Mouse (Mus musculus) hindbrain, embryonic 11.5 days (tissue): ENCODE data around the gene Nucb1. TPM values are rescaled to one million over a fixed set of nuclear protein-coding genes. Genes with fewer than 3 reads are reported as not detected.
"Not testable (repeated sequence)": the region's sequence is repeated elsewhere in the genome, so short reads cannot be mapped to it uniquely, and the experiment has no call there.

Experiments
- ATAC-seq: fragments of 200-750 bp; cut with Nextera tagmentation; 2 replicates; pipeline ENCODE4 v1.8.0; 2017; ENCODE audit warnings: mild to moderate bottlenecking, moderate TSS enrichment, moderate library complexity; ENCODE audit not compliant: low FRiP score
- DNase-seq: peaks from one replicate; pipeline ENCODE4 v3.0.0-alpha.2; 2015; ENCODE audit warnings: low spot score
- H3K27ac ChIP-seq: fragments of 300-500 bp; sonication (generic); 2 replicates; pipeline ENCODE4 v1.5.1; 2014; ENCODE audit warnings: mild to moderate bottlenecking, low read depth, low read length
- H3K27me3 ChIP-seq: fragments of 300-500 bp; sonication (generic); 2 replicates; pipeline ENCODE4 v1.6.1; 2014; ENCODE audit warnings: mild to moderate bottlenecking, low read length, moderate library complexity, mixed read lengths; ENCODE audit not compliant: control insufficient read depth, insufficient read depth
- H3K36me3 ChIP-seq: fragments of 300-500 bp; sonication (generic); 2 replicates; pipeline ENCODE4 v1.6.1; 2014; ENCODE audit warnings: mild to moderate bottlenecking, low read length, moderate library complexity, mixed read lengths; ENCODE audit not compliant: control insufficient read depth, insufficient read depth
- H3K4me1 ChIP-seq: fragments of 300-500 bp; sonication (generic); replicated peaks from 2 replicates; pipeline ENCODE4 v1.6.1; 2014; ENCODE audit warnings: low read length, mixed read lengths; ENCODE audit not compliant: control insufficient read depth, insufficient read depth
- H3K4me2 ChIP-seq: fragments of 300-500 bp; sonication (generic); replicated peaks from 2 replicates; pipeline ENCODE4 v1.6.1; 2014; ENCODE audit warnings: mild to moderate bottlenecking, low read depth, low read length
- H3K4me3 ChIP-seq: fragments of 300-500 bp; sonication (generic); 2 replicates; pipeline ENCODE4 v1.5.1; 2014; ENCODE audit warnings: low read depth, low read length
- H3K9ac ChIP-seq: fragments of 300-500 bp; sonication (generic); 2 replicates; pipeline ENCODE4 v1.6.1; 2014; ENCODE audit warnings: low read depth, low read length
- H3K9me3 ChIP-seq: fragments of 300-500 bp; sonication (generic); 2 replicates; pipeline ENCODE4 v1.6.1; 2016; ENCODE audit warnings: low read length; ENCODE audit not compliant: control insufficient read depth
- WGBS: fragments of 180-500 bp; shearing (Covaris S2); extraction: QIAGEN DNeasy Blood & Tissue Kit; methylation state at CpG from one replicate; pipeline ENCODE4 v1.1.7; 2014; 5-methylcytosine and 5-hydroxymethylcytosine counted together
- polyA plus RNA-seq: library from polyadenylated mRNA; unstranded; fragments of >200 nt; fragmentation: Nextera tagmentation; extraction: Ambion mirVana; gene quantifications from 2 replicates; pipeline ENCODE4 v1.2.1, GENCODE M21; 2014

The Nucb1 gene
- polyA plus RNA-seq, 1 experiment from 2014 or later, result 92.7 TPM

- not testable (repeated sequence) for H3K27ac ChIP-seq, H3K9me3 ChIP-seq, H3K4me2 ChIP-seq, H3K4me3 ChIP-seq, H3K4me1 ChIP-seq, H3K36me3 ChIP-seq, H3K27me3 ChIP-seq, H3K9ac ChIP-seq, ATAC-seq, DNase-seq
- 76% methylated on average over 3 of the region's 4 CpGs for WGBS
These were observed 29.9 kb downstream of the Nucb1 start for GRCm38 (mm10) chr7:45480310-45480709.

- no peak for DNase-seq
- Histone ChIP-seq H3K27me3 (no peaks in the 10 kb centered on the region), H3K27ac (no peak overlapping the region), H3K4me1 (no peaks in the 10 kb centered on the region), H3K9me3 (no peaks in the 10 kb centered on the region), H3K4me3 (no peak overlapping the region), H3K4me2 (no peak overlapping the region), H3K9ac (no peak overlapping the region), H3K36me3 (no peaks in the 10 kb centered on the region)
- no peak for ATAC-seq
- WGBS, result 97% methylated on average over 7 of the region's 7 CpGs
These were observed 31.4 kb downstream of the Nucb1 start for GRCm38 (mm10) chr7:45478774-45479173.

- Histone ChIP-seq H3K27ac (no peak overlapping the region), H3K9me3 (no peaks in the 10 kb centered on the region), H3K4me3 (no peak overlapping the region), H3K4me1 (no peaks in the 10 kb centered on the region), H3K27me3 (no peaks in the 10 kb centered on the region), H3K4me2 (no peak overlapping the region), H3K9ac (no peak overlapping the region), H3K36me3 (no peaks in the 10 kb centered on the region)
- ATAC-seq (no peak), DNase-seq (peak; percentile 69)
- WGBS, result 19% methylated on average over 3 of the region's 3 CpGs
These were observed 33.2 kb downstream of the Nucb1 start for GRCm38 (mm10) chr7:45477003-45477402.

- H3K9me3 ChIP-seq, result no peaks in the 10 kb centered on the region
- ATAC-seq (no peak), DNase-seq (no peak)
- H3K36me3 ChIP-seq, result no peaks in the 10 kb centered on the region
- H3K27ac ChIP-seq, result no peak overlapping the region
- no peak overlapping the region for H3K4me2 ChIP-seq
- no peak overlapping the region for H3K4me3 ChIP-seq
- H3K4me1 ChIP-seq, result no peaks in the 10 kb centered on the region
- H3K9ac ChIP-seq, result no peak overlapping the region
- H3K27me3 ChIP-seq, result no peaks in the 10 kb centered on the region
- WGBS, result 68% methylated on average over 1 of the region's 1 CpGs
These were observed 33.8 kb downstream of the Nucb1 start for GRCm38 (mm10) chr7:45476453-45476852.

GRCm38 (mm10) chr7:45475291-45475969 is 34.8 kb downstream of the Nucb1 start:
- H3K4me2 ChIP-seq, result no peak overlapping the region
- DNase-seq, result no peak
- no peak overlapping the region for H3K4me3 ChIP-seq
- H3K4me1 ChIP-seq, result no peaks in the 10 kb centered on the region
- no peaks in the 10 kb centered on the region for H3K27me3 ChIP-seq
- H3K27ac ChIP-seq, result no peak overlapping the region
- H3K9ac ChIP-seq, result no peak overlapping the region
- H3K36me3 ChIP-seq, result no peaks in the 10 kb centered on the region
- WGBS, result 72% methylated on average over 16 of the region's 16 CpGs
- no peak for ATAC-seq
- no peaks in the 10 kb centered on the region for H3K9me3 ChIP-seq

- Histone ChIP-seq H3K4me3 (no peak overlapping the region), H3K9me3 (no peaks in the 10 kb centered on the region), H3K4me2 (no peak overlapping the region), H3K27ac (no peak overlapping the region), H3K4me1 (no peaks in the 10 kb centered on the region), H3K36me3 (no peaks in the 10 kb centered on the region), H3K27me3 (no peaks in the 10 kb centered on the region), H3K9ac (no peak overlapping the region)
- ATAC-seq, result no peak
- peak; percentile 83 for DNase-seq
- WGBS, result 10% methylated on average over 3 of the region's 3 CpGs
These were observed 39.3 kb downstream of the Nucb1 start for GRCm38 (mm10) chr7:45470869-45471268.

- Histone ChIP-seq H3K9ac (peak overlapping the region; percentile 45), H3K4me2 (peak overlapping the region; percentile 88), H3K36me3 (peaks cover 9% of the 10 kb centered on the region; the same call in 1 of the 2 replicates), H3K4me3 (peak overlapping the region; percentile 84), H3K27ac (no peak overlapping the region), H3K4me1 (0 out of 2 replicates have a peak, but pooled peaks cover 4% of the 10 kb centered on the region), H3K27me3 (no peaks in the 10 kb centered on the region), H3K9me3 (no peaks in the 10 kb centered on the region)
- DNase-seq, result no peak
- ATAC-seq, result no peak; the same call in 1 of the 2 replicates
- WGBS, result 28% methylated on average over 7 of the region's 7 CpGs
These were observed 43.0 kb downstream of the Nucb1 start for GRCm38 (mm10) chr7:45467090-45467670.

- peak; percentile 85 for ATAC-seq
- Histone ChIP-seq H3K4me2 (peak within 1 kb of the TSS; percentile 88), H3K27me3 (no peaks in the 10 kb centered on the region), H3K9ac (peak within 1 kb of the TSS; percentile 91), H3K9me3 (no peaks in the 10 kb centered on the region), H3K36me3 (peaks cover 9% of the 10 kb centered on the region; the same call in 1 of the 2 replicates), H3K4me1 (0 out of 2 replicates have a peak, but pooled peaks cover 4% of the 10 kb centered on the region), H3K4me3 (peak within 1 kb of the TSS; percentile 84), H3K27ac (peak within 1 kb of the TSS; percentile 65; the same call in 1 of the 2 replicates)
- peak; percentile 99 for DNase-seq
- under 1% methylated on average over 45 of the region's 58 CpGs for WGBS
These were observed 43.7 kb downstream of the Nucb1 start, which contains the start of gene Bax for GRCm38 (mm10) chr7:45466283-45467089. Gene Bax, minus strand, starts transcription at chr7:45466898.
